ENCODE assay signal across 27 mouse cellular contexts in genomic region chr2:30490384-30490783, GRCm38 (mm10). TPM values are rescaled to one million over a fixed set of nuclear protein-coding genes. Genes with fewer than 3 reads are reported as not detected.
"Had no signal": no experiment of that assay in that cellular context is flagged by ENCODE, and none has a peak within 500 bp of the region (broad histone marks: within the 10 kb centered on the region; RNA-seq: fewer than 3 reads in every experiment).

No protein-coding gene starts in this region.

- H3K9me3 ChIP-seq: heart, embryonic 10.5 days; heart, embryonic 12.5 days; heart, embryonic 15.5 days; hindbrain, embryonic 10.5 days; hindbrain, embryonic 12.5 days; intestine, embryonic 15.5 days; limb, embryonic 10.5 days; limb, embryonic 12.5 days; liver, embryonic 13.5 days; liver, embryonic 15.5 days had no signal

- H3K9ac ChIP-seq: heart, embryonic 12.5 days; heart, embryonic 15.5 days; hindbrain, embryonic 12.5 days; hindbrain, embryonic 14.5 days; intestine, embryonic 15.5 days; limb, embryonic 12.5 days; liver, embryonic 13.5 days; liver, embryonic 15.5 days had no signal

- H3K27ac ChIP-seq: heart, embryonic 10.5 days; heart, embryonic 15.5 days; hindbrain, embryonic 10.5 days; hindbrain, embryonic 12.5 days; hindbrain, embryonic 14.5 days; intestine, embryonic 15.5 days; limb, embryonic 10.5 days; limb, embryonic 12.5 days; liver, embryonic 13.5 days; liver, embryonic 15.5 days had no signal

- H3K36me3 ChIP-seq: heart, embryonic 10.5 days; heart, embryonic 12.5 days; heart, embryonic 15.5 days; hindbrain, embryonic 10.5 days; hindbrain, embryonic 12.5 days; intestine, embryonic 15.5 days; limb, embryonic 10.5 days; limb, embryonic 12.5 days; liver, embryonic 13.5 days; liver, embryonic 15.5 days had no signal

- H3K4me1 ChIP-seq: heart, embryonic 12.5 days; heart, embryonic 15.5 days; hindbrain, embryonic 12.5 days; intestine, embryonic 15.5 days; liver, embryonic 13.5 days; liver, embryonic 15.5 days had no signal

- H3K4me2 ChIP-seq: heart, embryonic 12.5 days; heart, embryonic 15.5 days; hindbrain, embryonic 12.5 days; hindbrain, embryonic 14.5 days; intestine, embryonic 15.5 days; limb, embryonic 12.5 days; liver, embryonic 11.5 days; liver, embryonic 13.5 days; liver, embryonic 15.5 days had no signal

- H3K4me3 ChIP-seq: heart, embryonic 10.5 days; heart, embryonic 12.5 days; heart, embryonic 15.5 days; hindbrain, embryonic 10.5 days; hindbrain, embryonic 12.5 days; intestine, embryonic 15.5 days; limb, embryonic 10.5 days; limb, embryonic 12.5 days; liver, embryonic 13.5 days; liver, embryonic 15.5 days had no signal

- H3K27me3 ChIP-seq: heart, embryonic 12.5 days; heart, embryonic 15.5 days; hindbrain, embryonic 12.5 days; intestine, embryonic 15.5 days; limb, embryonic 12.5 days; liver, embryonic 15.5 days had no signal

- DNase-seq: gastrocnemius, postnatal 14 days; gastrocnemius, postnatal 36 days; heart, adult 18-20 months; heart, postnatal 4 days; kidney, adult 18-20 months; kidney, adult 8-10 months; kidney, postnatal 10 days; kidney, postnatal 25 days; kidney, postnatal 4 days; layer of hippocampus, adult 9-11 months; layer of hippocampus, postnatal 36 days; liver; liver, embryonic 13.5 days had no signal

- ATAC-seq: hindbrain, embryonic 16.5 days; inflammation-experienced regulatory T-cells, adult 6 months; intestine, embryonic 15.5 days; intestine, postnatal 0 days had no signal

RNA-seq across cellular contexts. Expression of gene Ier5l, which starts 16.4 kb away (rescaled TPM):
- polyA plus RNA-seq: inflammation-experienced regulatory T-cells, adult 6 months had no signal
